Mouse (Mus musculus) lung, adult 2 months (tissue): Measurements from ENCODE around the gene Fgfrl1.

Source experiments
- CTCF ChIP-seq: fragments of 200-500 bp; IDR thresholded peaks from 2 replicates; pipeline ENCODE4 v1.5.1; 2011; ENCODE audit warnings: mild to moderate bottlenecking, low read length, control low read depth; ENCODE audit not compliant: insufficient read depth
- POLR2A ChIP-seq: fragments of 200-500 bp; IDR thresholded peaks from 2 replicates; pipeline ENCODE4 v1.6.1; 2011; ENCODE audit warnings: low read depth, mild to moderate bottlenecking, control low read depth, low read length, borderline replicate concordance; ENCODE audit errors: extremely low read depth

DNA sequence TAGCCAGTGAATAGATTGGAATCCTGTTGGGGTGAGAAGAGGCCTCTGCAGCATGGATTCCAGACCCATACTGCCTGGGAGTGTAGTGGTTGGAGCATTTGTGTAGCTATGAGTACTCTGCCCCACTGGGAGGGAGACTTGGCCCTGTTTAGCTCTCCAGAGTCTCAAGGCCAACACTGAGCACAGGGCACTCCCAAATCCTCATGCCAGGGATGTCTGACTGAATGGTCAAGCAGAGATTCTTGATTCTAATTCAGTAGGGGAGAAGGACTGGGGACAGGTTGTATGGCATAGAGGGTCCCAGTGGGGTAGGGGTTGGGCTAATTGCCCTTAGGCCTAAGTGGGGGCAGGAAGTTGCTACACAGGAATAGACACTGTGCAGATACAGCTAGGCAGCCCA lies 21.5 kb downstream of the Fgfrl1 start:
- TF ChIP-seq CTCF = no peak
- TF ChIP-seq POLR2A = no peak
